Mouse (Mus musculus): Measurements from ENCODE around the gene Kdf1. TPM values are rescaled to one million over a fixed set of nuclear protein-coding genes. Genes with fewer than 3 reads are reported as not detected.

The Kdf1 gene
- polyA plus RNA-seq, 1 experiment from 2014 or later: 3.1 TPM

- Histone ChIP-seq H3K36me3 (ENCODE audit: control insufficient read depth, insufficient read depth) (no peaks in the 10 kb centered on the region), H3K4me2 (ENCODE audit: low read depth, low read length) (no peak overlapping the region), H3K27ac (ENCODE audit: low read length) (no peak overlapping the region), H3K9ac (ENCODE audit: low read length) (no peak overlapping the region), H3K27me3 (ENCODE audit: control insufficient read depth, insufficient read depth, low read length) (no peaks in the 10 kb centered on the region), H3K4me3 (ENCODE audit: low read length) (no peak overlapping the region), H3K9me3 (replicated peaks; ENCODE audit: control insufficient read depth, low read length) (no peaks in the 10 kb centered on the region; the same call in 1 of the 2 replicates), H3K4me1 (ENCODE audit: control insufficient read depth, insufficient read depth, low read length) (no peaks in the 10 kb centered on the region)
- ATAC-seq (replicated peaks; ENCODE audit: extremely low read depth, insufficient read depth, low FRiP score): no peak
- 67% methylated on average over 4 of the region's 4 CpGs for WGBS
Measured at GRCm38 (mm10) chr4:133559846-133560245, 41.1 kb downstream of the Kdf1 start.

DNA sequence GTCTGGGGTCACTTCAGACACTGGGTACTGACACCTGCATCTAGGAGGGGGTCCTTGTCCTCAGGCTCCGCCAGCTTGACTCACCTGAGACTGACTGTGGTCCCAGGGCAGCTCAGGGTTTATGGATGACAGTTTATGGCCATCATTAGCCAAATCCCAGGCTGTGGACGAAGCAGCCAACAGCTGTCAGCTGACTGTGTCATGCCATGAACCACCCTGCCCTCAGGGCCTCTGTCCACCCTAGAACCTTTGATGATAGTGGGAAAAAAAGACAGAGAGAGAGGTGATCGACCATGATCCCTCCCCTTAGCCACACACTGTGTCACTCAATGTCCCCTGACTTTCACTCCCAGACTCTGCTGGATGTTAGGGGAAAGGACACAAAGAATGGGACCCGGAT lies 42.9 kb downstream of the Kdf1 start:
- Histone ChIP-seq H3K4me1 (ENCODE audit: control insufficient read depth, insufficient read depth, low read length) (no peaks in the 10 kb centered on the region), H3K36me3 (ENCODE audit: control insufficient read depth, insufficient read depth) (no peaks in the 10 kb centered on the region), H3K27me3 (ENCODE audit: control insufficient read depth, insufficient read depth, low read length) (no peaks in the 10 kb centered on the region), H3K9ac (ENCODE audit: low read length) (no peak overlapping the region), H3K9me3 (replicated peaks; ENCODE audit: control insufficient read depth, low read length) (no peaks in the 10 kb centered on the region; the same call in 1 of the 2 replicates), H3K4me3 (ENCODE audit: low read length) (no peak overlapping the region), H3K4me2 (ENCODE audit: low read depth, low read length) (no peak overlapping the region), H3K27ac (ENCODE audit: low read length) (no peak overlapping the region)
- ATAC-seq (replicated peaks; ENCODE audit: extremely low read depth, insufficient read depth, low FRiP score): no peak
- 75% methylated on average over 4 of the region's 4 CpGs for WGBS

GRCm38 (mm10) chr4:133563123-133563571 lies 44.4 kb downstream of the Kdf1 start:
- H3K4me2 ChIP-seq (ENCODE audit: low read depth, low read length): no peak overlapping the region
- no peak overlapping the region for H3K4me3 ChIP-seq (ENCODE audit: low read length)
- no peaks in the 10 kb centered on the region for H3K36me3 ChIP-seq (ENCODE audit: control insufficient read depth, insufficient read depth)
- WGBS: 52% methylated on average over 11 of the region's 11 CpGs
- peak overlapping the region; percentile 12; the same call in 1 of the 2 replicates for H3K9ac ChIP-seq (ENCODE audit: low read length)
- ATAC-seq (replicated peaks; ENCODE audit: extremely low read depth, insufficient read depth, low FRiP score): peak; percentile 60; the same call in 1 of the 2 replicates
- H3K4me1 ChIP-seq (ENCODE audit: control insufficient read depth, insufficient read depth, low read length): no peaks in the 10 kb centered on the region
- peak overlapping the region; percentile 80 for H3K27ac ChIP-seq (ENCODE audit: low read length)
- H3K9me3 ChIP-seq (replicated peaks; ENCODE audit: control insufficient read depth, low read length): no peaks in the 10 kb centered on the region; the same call in 1 of the 2 replicates
- no peaks in the 10 kb centered on the region for H3K27me3 ChIP-seq (ENCODE audit: control insufficient read depth, insufficient read depth, low read length)

DNA sequence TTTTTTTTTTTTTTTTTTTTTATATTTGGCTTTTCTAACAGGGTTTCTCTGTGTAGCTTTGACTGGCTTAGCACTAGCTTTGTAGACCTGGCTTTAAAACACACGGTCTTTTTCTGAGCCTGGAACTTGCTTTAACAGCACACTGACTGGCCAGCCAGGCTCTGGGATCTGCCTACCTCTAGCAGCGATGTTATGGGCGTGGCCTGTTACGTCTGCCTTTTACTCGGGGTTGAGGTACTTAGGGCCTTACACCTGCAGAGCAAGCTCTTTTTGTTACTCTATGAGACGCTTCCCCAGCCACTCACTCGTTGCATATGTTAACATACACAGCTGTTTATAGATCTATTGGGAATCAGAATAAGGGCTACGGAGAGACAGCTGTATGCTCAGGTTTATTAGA lies 48.5 kb downstream of the Kdf1 start:
- H3K4me2 ChIP-seq (ENCODE audit: low read depth, low read length): no peak overlapping the region
- no peaks in the 10 kb centered on the region for H3K27me3 ChIP-seq (ENCODE audit: control insufficient read depth, insufficient read depth, low read length)
- H3K36me3 ChIP-seq (ENCODE audit: control insufficient read depth, insufficient read depth): no peaks in the 10 kb centered on the region
- no peak overlapping the region for H3K27ac ChIP-seq (ENCODE audit: low read length)
- peaks cover 2% of the 10 kb centered on the region; the same call in 1 of the 2 replicates for H3K9me3 ChIP-seq (replicated peaks; ENCODE audit: control insufficient read depth, low read length)
- no peaks in the 10 kb centered on the region for H3K4me1 ChIP-seq (ENCODE audit: control insufficient read depth, insufficient read depth, low read length)
- 25% methylated on average over 8 of the region's 8 CpGs for WGBS
- H3K4me3 ChIP-seq (ENCODE audit: low read length): no peak overlapping the region
- H3K9ac ChIP-seq (ENCODE audit: low read length): no peak overlapping the region
- no peak for ATAC-seq (replicated peaks; ENCODE audit: extremely low read depth, insufficient read depth, low FRiP score)

DNA sequence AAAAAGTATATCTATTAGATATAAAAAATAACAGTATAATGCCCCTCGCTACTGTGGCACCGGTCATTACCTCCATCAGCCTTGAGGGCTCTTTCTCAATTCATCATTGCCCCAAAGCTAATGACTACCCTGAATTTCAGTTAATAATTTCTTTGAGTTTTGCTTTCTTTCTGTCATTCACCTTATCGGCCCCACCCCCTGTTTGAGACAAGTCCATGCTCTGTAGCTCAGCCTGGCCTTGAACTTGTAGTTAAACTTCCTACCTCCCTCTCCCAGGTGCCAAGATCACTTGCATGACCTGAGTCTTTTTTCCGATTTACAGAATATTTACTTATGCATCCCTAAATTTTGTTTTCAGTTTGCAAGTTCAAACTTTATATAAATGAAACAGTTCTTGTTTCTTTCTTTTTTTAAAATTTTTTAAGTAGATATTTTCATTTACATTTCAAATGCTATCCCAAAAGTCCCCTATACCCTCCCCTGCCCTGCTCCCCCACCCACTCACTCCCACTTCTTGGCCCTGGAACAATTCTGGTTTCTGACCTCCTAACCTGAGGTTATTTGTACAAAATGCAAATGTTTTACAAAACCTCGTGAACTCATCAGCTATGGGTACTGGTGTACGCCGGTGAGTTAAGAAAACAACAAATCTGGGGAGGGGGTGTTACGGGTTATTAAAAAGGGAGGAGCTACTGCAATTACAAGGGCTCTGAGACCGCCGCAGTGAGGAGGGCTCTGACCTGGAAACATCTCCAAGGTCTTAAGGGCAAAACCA lies 50.7 kb downstream of the Kdf1 start:
- 80% methylated on average over 10 of the region's 10 CpGs for WGBS
- no peak for ATAC-seq (replicated peaks; ENCODE audit: extremely low read depth, insufficient read depth, low FRiP score)

DNA sequence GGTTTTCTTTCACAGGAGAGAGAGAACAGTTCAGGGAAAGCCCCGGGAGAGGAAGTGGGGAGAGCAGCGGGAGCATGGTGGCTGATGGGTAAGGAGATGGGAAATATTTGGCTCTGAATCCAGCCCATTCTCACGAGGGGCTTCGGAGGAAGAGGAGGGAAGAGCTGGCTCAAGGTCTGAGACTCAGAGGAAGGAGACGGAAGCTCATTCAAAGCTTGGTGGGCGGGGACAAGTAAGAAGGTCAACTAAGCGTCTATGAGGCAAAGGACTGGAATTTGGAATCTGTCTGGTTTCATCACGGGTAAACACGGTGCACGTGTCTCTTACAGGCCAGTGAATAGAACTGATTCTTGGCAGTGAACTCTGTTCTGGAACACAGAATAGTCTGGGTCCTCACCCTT lies 51.3 kb downstream of the Kdf1 start:
- Histone ChIP-seq H3K4me3 (ENCODE audit: low read length) (no peak overlapping the region), H3K27me3 (ENCODE audit: control insufficient read depth, insufficient read depth, low read length) (no peaks in the 10 kb centered on the region)
- WGBS: 45% methylated on average over 10 of the region's 10 CpGs

More for the DNA sequence above, 50.7 kb downstream of the Kdf1 start:
- no peak overlapping the region for H3K4me3 ChIP-seq (ENCODE audit: low read length)
- no peaks in the 10 kb centered on the region for H3K36me3 ChIP-seq (ENCODE audit: control insufficient read depth, insufficient read depth)
- peaks cover 2% of the 10 kb centered on the region; the same call in 1 of the 2 replicates for H3K9me3 ChIP-seq (replicated peaks; ENCODE audit: control insufficient read depth, low read length)
- no peak overlapping the region for H3K4me2 ChIP-seq (ENCODE audit: low read depth, low read length)
- H3K27me3 ChIP-seq (ENCODE audit: control insufficient read depth, insufficient read depth, low read length): no peaks in the 10 kb centered on the region
- no peak overlapping the region for H3K27ac ChIP-seq (ENCODE audit: low read length)
- H3K9ac ChIP-seq (ENCODE audit: low read length): no peak overlapping the region
- H3K4me1 ChIP-seq (ENCODE audit: control insufficient read depth, insufficient read depth, low read length): no peaks in the 10 kb centered on the region

GRCm38 (mm10) chr4:133574070-133574842 lies 55.5 kb downstream of the Kdf1 start, which contains the start of gene Gpatch3:
Gene Gpatch3 (plus strand): TSS chr4:133574745.
- H3K27ac ChIP-seq (ENCODE audit: low read length): peak within 1 kb of the TSS; percentile 76
- H3K9me3 ChIP-seq (replicated peaks; ENCODE audit: control insufficient read depth, low read length): 0 out of 2 replicates have a peak, but pooled peaks cover 2% of the 10 kb centered on the region
- H3K4me2 ChIP-seq (ENCODE audit: low read depth, low read length): peak within 1 kb of the TSS; percentile 80
- H3K9ac ChIP-seq (ENCODE audit: low read length): peak within 1 kb of the TSS; percentile 83
- H3K4me1 ChIP-seq (ENCODE audit: control insufficient read depth, insufficient read depth, low read length): peaks cover 6% of the 10 kb centered on the region
- peak; percentile 90 for ATAC-seq (replicated peaks; ENCODE audit: extremely low read depth, insufficient read depth, low FRiP score)
- 5% methylated on average over 44 of the region's 44 CpGs for WGBS
- H3K36me3 ChIP-seq (ENCODE audit: control insufficient read depth, insufficient read depth): peaks cover 4% of the 10 kb centered on the region; the same call in 1 of the 2 replicates
- H3K4me3 ChIP-seq (ENCODE audit: low read length): peak within 1 kb of the TSS; percentile 77
- no peaks in the 10 kb centered on the region for H3K27me3 ChIP-seq (ENCODE audit: control insufficient read depth, insufficient read depth, low read length)

More for the DNA sequence above, 51.3 kb downstream of the Kdf1 start:
- H3K9me3 ChIP-seq (replicated peaks; ENCODE audit: control insufficient read depth, low read length): 0 out of 2 replicates have a peak, but pooled peaks cover 2% of the 10 kb centered on the region
- H3K27ac ChIP-seq (ENCODE audit: low read length): no peak overlapping the region
- ATAC-seq (replicated peaks; ENCODE audit: extremely low read depth, insufficient read depth, low FRiP score): no peak
- no peak overlapping the region for H3K4me2 ChIP-seq (ENCODE audit: low read depth, low read length)
- H3K9ac ChIP-seq (ENCODE audit: low read length): no peak overlapping the region
- peaks cover under 1% of the 10 kb centered on the region; the same call in 1 of the 2 replicates for H3K4me1 ChIP-seq (ENCODE audit: control insufficient read depth, insufficient read depth, low read length)
- no peaks in the 10 kb centered on the region for H3K36me3 ChIP-seq (ENCODE audit: control insufficient read depth, insufficient read depth)

DNA sequence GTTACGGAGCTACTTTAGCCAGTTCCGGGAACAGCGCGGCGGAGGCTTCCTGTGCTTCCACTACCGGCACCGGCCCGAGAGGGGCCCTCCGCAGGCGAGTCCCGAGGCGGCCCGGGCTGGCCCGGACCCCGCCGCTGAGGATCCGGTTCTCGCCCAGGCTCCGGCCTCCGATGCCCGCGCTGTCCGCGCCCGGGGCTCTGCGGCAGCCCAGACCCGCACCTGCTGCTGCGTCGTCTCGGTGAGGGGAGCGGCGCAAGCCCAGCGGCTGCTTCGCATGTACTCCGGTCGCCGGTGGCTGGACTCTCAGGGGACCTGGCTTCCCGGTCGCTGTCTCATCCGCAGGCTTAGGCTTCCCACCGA lies 56.1 kb downstream of the Kdf1 start:
- Histone ChIP-seq H3K4me1 (ENCODE audit: control insufficient read depth, insufficient read depth, low read length) (peaks cover 6% of the 10 kb centered on the region), H3K4me2 (ENCODE audit: low read depth, low read length) (peak overlapping the region; percentile 80), H3K4me3 (ENCODE audit: low read length) (peak overlapping the region; percentile 77), H3K36me3 (ENCODE audit: control insufficient read depth, insufficient read depth) (peaks cover 5% of the 10 kb centered on the region), H3K9ac (ENCODE audit: low read length) (peak overlapping the region; percentile 83), H3K27ac (ENCODE audit: low read length) (no peak overlapping the region), H3K9me3 (replicated peaks; ENCODE audit: control insufficient read depth, low read length) (0 out of 2 replicates have a peak, but pooled peaks cover 2% of the 10 kb centered on the region), H3K27me3 (ENCODE audit: control insufficient read depth, insufficient read depth, low read length) (no peaks in the 10 kb centered on the region)
- under 1% methylated on average over 41 of the region's 41 CpGs for WGBS
- peak; percentile 29; the same call in 1 of the 2 replicates for ATAC-seq (replicated peaks; ENCODE audit: extremely low read depth, insufficient read depth, low FRiP score)
